Mouse (Mus musculus) limb, embryonic 14.5 days (tissue): Measurements from ENCODE around the gene Slc25a39. TPM values are rescaled to one million over a fixed set of nuclear protein-coding genes. Genes with fewer than 3 reads are reported as not detected.

Experiments
- ATAC-seq: fragments of 200-750 bp; cut with Nextera tagmentation; 2 replicates; pipeline ENCODE4 v1.8.0; 2017; ENCODE audit warnings: low read depth, moderate number of reproducible peaks, moderate TSS enrichment; ENCODE audit not compliant: low FRiP score
- DNase-seq: peaks from one replicate; pipeline ENCODE4 v3.0.0-alpha.2; 2015; ENCODE audit warnings: low spot score
- H3K27ac ChIP-seq: fragments of 300-500 bp; sonication (generic); replicated peaks from 2 replicates; pipeline ENCODE4 v1.5.1; 2014; ENCODE audit warnings: low read depth, mild to moderate bottlenecking, low read length, moderate library complexity, mixed read lengths
- H3K27me3 ChIP-seq: fragments of 300-500 bp; sonication (generic); 2 replicates; pipeline ENCODE4 v1.6.1; 2014; ENCODE audit warnings: low read length, mixed read lengths; ENCODE audit not compliant: control insufficient read depth, insufficient read depth
- H3K36me3 ChIP-seq: fragments of 300-500 bp; sonication (generic); 2 replicates; pipeline ENCODE4 v1.6.1; 2014; ENCODE audit warnings: mild to moderate bottlenecking, low read length, moderate library complexity, mixed read lengths; ENCODE audit not compliant: control insufficient read depth, insufficient read depth
- H3K4me1 ChIP-seq: fragments of 300-500 bp; sonication (generic); 2 replicates; pipeline ENCODE4 v1.6.1; 2014; ENCODE audit warnings: antibody characterized with exemption, low read length, mixed read lengths; ENCODE audit not compliant: control insufficient read depth, insufficient read depth
- H3K4me2 ChIP-seq: fragments of 300-500 bp; sonication (generic); replicated peaks from 2 replicates; pipeline ENCODE4 v1.6.1; 2014; ENCODE audit warnings: low read depth, mild to moderate bottlenecking, low read length, moderate library complexity; ENCODE audit not compliant: severe bottlenecking
- H3K4me3 ChIP-seq: fragments of 300-500 bp; sonication (generic); replicated peaks from 2 replicates; pipeline ENCODE4 v1.5.1; 2014; ENCODE audit warnings: low read length
- H3K9ac ChIP-seq: fragments of 300-500 bp; sonication (generic); 2 replicates; pipeline ENCODE4 v1.6.1; 2014; ENCODE audit warnings: mild to moderate bottlenecking, low read depth, low read length, moderate library complexity; ENCODE audit not compliant: severe bottlenecking
- H3K9me3 ChIP-seq: fragments of 300-500 bp; sonication (generic); 2 replicates; pipeline ENCODE4 v1.6.1; 2016; ENCODE audit warnings: low read length; ENCODE audit not compliant: control insufficient read depth
- POLR2A ChIP-seq: fragments of 200-500 bp; IDR thresholded peaks from 2 replicates; pipeline ENCODE4 v1.8.0; 2012; ENCODE audit warnings: inconsistent platforms, mild to moderate bottlenecking, moderate library complexity, borderline replicate concordance; ENCODE audit not compliant: insufficient read depth, insufficient read length; ENCODE audit errors: extremely low read depth
- WGBS: fragments of 180-500 bp; shearing (Covaris S2); extraction: QIAGEN DNeasy Blood & Tissue Kit; methylation state at CpG from one replicate; pipeline ENCODE4 v1.1.7; 2014; 5-methylcytosine and 5-hydroxymethylcytosine counted together
- polyA plus RNA-seq, 2 experiments: library from polyadenylated mRNA; depleted of rRNA in 1 of 2; stranded (reverse) in 1 of 2; unstranded in 1 of 2; fragments of >200 nt; fragmentation: Nextera tagmentation in 1 of 2; extraction: Ambion mirVana in 1 of 2; gene quantifications; 2 replicates each; pipeline versions ENCODE4 v1.2.1 to v1.2.3; 2012 to 2014

Slc25a39 gene
- polyA plus RNA-seq, 2 experiments: 120 to 179 TPM

DNA sequence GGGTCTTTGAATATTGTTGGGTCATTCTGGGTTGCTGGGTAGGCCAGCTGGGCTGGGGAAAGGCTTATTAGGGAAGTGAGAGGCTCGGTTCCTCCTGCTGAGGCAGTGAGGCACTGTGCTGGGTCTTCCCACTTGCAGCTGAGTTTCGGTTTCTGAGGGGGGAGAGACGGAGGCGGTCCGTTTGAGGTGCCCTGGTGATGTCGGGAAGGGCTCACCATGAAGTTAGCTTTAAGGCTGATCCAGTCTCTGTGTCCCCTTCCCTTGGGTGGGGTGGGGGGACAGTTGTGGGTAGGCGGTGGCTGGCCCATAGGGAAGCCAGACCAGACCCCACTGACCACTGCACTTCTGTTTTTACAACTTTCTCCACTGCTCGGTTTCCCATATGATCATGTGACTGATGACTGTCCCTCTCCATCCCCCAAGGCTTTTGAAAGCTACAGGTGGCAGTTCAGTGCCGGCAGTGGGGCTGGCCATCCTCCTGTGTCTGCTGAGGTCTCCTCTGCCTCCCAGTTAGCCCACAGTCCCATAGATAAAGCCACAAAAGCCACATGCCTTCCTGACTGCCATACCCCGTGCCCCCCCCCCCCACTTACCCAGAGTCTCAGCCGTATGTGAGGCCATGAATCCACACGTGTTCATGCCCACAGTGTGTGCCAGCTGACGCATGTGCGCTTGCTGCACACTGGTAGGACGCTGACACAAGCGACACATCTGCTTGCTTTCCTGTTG lies 24.5 kb upstream of the Slc25a39 start:
- Histone ChIP-seq H3K9ac (peak overlapping the region; percentile 31; the same call in 1 of the 2 replicates), H3K4me2 (no peak overlapping the region), H3K4me3 (no peak overlapping the region), H3K27ac (no peak overlapping the region), H3K9me3 (no peaks in the 10 kb centered on the region), H3K36me3 (peaks cover 42% of the 10 kb centered on the region), H3K27me3 (no peaks in the 10 kb centered on the region), H3K4me1 (peaks cover 11% of the 10 kb centered on the region)
- DNase-seq (no peak), ATAC-seq (no peak)
- WGBS: 65% methylated on average over 16 of the region's 16 CpGs
- no peak for TF ChIP-seq POLR2A

DNA sequence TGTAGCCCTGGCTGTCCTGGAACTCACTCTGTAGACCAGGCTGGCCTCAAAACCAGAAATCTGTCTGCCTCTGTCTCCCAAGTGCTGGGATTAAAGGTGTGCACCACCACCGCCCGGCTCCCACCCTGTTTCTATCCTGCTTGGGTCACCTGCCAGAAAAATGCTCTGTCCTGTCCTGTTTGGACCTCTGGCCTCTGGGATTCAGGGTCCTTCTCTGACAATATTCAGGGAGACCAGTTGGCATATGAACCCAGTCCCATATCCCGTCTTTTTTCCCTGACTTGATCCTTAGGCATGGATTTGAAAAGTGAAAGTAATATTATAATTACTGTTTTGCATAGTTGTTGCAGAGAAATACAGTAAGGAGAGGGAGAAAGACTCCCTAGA lies 24.0 kb upstream of the Slc25a39 start:
- Histone ChIP-seq H3K9ac (no peak overlapping the region), H3K27ac (no peak overlapping the region), H3K36me3 (peaks cover 37% of the 10 kb centered on the region), H3K4me1 (peaks cover 9% of the 10 kb centered on the region), H3K4me2 (no peak overlapping the region), H3K27me3 (no peaks in the 10 kb centered on the region), H3K4me3 (no peak overlapping the region), H3K9me3 (no peaks in the 10 kb centered on the region)
- WGBS: 77% methylated on average over 3 of the region's 3 CpGs
- no peak for ATAC-seq
- no peak for DNase-seq
- TF ChIP-seq POLR2A: no peak

DNA sequence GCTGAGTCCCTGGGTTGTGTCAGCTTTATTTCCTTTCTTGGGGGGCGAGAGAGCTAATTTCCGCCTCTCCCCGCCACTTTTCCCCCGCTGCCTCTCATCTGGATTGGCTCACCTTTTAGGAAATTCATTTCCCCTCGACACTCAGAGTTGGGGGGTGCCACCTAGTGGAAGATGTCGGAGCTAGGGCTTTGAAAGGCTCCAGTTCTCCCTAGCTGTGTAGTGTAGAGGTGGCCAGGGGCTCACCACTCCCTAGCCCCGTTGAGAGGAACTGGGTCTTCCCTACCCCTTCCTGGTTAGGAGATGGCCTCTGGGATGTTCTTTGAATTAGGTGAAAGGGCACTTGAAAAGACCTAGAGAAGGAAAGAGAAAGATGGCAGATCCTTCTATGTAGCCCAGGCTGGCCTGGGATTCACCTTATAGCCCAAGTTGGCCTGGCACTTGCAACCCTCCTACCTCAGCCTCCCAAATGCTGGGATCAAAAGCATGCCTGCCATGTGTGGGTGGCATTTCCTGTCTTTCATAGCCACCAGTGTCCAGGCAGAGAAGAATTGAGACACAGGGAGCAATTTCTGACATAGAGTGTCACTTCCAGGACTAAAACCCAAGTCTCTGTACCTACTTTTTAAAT lies 23.4 kb upstream of the Slc25a39 start:
- Histone ChIP-seq H3K27ac (peak overlapping the region; percentile 67), H3K4me3 (peak overlapping the region; percentile 63), H3K4me2 (peak overlapping the region; percentile 86), H3K9me3 (no peaks in the 10 kb centered on the region), H3K4me1 (peaks cover 9% of the 10 kb centered on the region), H3K9ac (peak overlapping the region; percentile 49), H3K36me3 (peaks cover 32% of the 10 kb centered on the region), H3K27me3 (no peaks in the 10 kb centered on the region)
- DNase-seq (peak; percentile 89), ATAC-seq (0 out of 2 replicates have a peak, but pooled peaks have one; percentile 27)
- WGBS: 3% methylated on average over 7 of the region's 7 CpGs
- TF ChIP-seq POLR2A: no peak

DNA sequence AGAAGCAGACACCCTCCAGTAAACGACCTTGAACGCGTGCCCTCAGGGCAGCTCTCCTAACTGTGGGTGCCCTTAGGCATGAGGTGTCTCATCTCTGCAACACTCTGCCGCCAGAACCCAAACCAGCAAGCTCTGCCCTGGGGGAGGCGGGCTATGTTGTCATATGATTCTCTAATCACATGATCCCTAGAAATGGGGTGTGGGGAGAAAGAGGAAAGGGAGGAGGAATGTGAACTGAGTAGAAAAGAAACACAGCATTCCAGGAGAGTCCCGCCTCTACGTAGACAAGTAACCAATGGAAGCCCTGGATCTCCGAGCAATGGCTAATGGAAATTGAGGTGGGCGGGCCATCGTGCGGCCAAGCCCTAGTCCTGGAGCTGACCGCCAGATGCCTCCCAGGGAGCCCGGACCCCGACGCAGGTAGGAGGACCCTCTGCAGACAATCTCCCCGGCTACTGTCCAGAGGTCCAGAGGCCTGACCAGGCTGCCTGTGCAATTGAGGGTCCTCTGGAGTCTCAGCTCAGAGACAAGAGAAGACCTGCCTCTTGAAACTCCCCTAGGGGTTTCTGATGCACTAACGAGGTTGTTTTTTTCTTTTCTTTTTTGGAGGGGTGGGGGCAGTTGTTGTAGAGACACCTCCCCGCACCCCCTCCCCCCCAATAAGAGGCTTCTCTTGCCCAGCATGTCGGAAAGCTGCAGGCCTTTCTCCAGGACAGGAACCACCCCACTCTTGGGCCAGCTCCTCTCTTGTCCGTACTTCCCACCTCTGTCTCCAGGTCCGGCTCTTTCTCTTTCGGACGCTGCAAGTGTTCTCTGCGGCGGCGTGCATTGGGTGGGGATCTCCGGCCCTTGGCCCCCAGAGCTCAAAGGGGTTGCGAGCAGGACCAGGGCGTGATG lies 22.6 kb upstream of the Slc25a39 start, which contains the start of gene Grn:
Grn (plus strand) TSS at position 195 of the 897 bp plus-strand sequence.
- Histone ChIP-seq H3K4me3 (peak within 1 kb of the TSS; percentile 63), H3K4me2 (peak within 1 kb of the TSS; percentile 86), H3K4me1 (peaks cover 9% of the 10 kb centered on the region), H3K27ac (peak within 1 kb of the TSS; percentile 67), H3K9ac (peak within 1 kb of the TSS; percentile 49), H3K36me3 (peaks cover 24% of the 10 kb centered on the region), H3K9me3 (no peaks in the 10 kb centered on the region), H3K27me3 (no peaks in the 10 kb centered on the region)
- ATAC-seq (peak; percentile 95), DNase-seq (peak; percentile 98)
- no peak for TF ChIP-seq POLR2A
- WGBS: under 1% methylated on average over 29 of the region's 29 CpGs

DNA sequence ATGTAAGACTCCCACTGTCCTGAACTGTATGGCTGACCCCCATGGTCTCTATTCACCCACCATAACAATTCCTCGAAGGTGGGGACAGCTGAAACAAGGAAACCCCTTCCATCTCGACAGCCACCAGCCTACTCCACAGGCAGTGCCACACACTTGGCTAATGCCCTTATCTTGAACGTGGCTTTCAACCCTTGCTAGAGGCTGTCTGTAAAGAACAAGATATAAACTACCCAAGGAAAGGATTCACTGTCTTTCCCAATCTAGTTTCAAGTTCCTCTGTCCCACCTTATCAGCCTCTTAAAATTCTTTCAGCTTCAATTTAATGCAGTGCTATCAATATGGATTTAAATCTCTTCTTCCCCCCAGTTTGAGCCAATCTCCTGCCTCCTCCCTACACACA lies 21.8 kb upstream of the Slc25a39 start:
- H3K9me3 ChIP-seq: no peaks in the 10 kb centered on the region
- ATAC-seq (no peak), DNase-seq (no peak)
- TF ChIP-seq POLR2A: no peak
- peak overlapping the region; percentile 86 for H3K4me2 ChIP-seq
- H3K27me3 ChIP-seq: no peaks in the 10 kb centered on the region
- H3K27ac ChIP-seq: no peak overlapping the region
- WGBS: 41% methylated on average over 3 of the region's 3 CpGs
- peaks cover 9% of the 10 kb centered on the region for H3K4me1 ChIP-seq
- peak overlapping the region; percentile 63 for H3K4me3 ChIP-seq
- peak overlapping the region; percentile 48 for H3K9ac ChIP-seq
- H3K36me3 ChIP-seq: peaks cover 16% of the 10 kb centered on the region
